Comparison of ENCODE assay signal across 8 mouse cellular contexts in genomic region chr16:22264232-22264961, GRCm38 (mm10). TPM values are rescaled to one million over a fixed set of nuclear protein-coding genes. Genes with fewer than 3 reads are reported as not detected.
DNase-seq lines count a peak whose midpoint lies in the region; ATAC-seq lines count a peak whose summit lies in the region.

No protein-coding gene starts in this region.

- no peak for ATAC-seq in forebrain, embryonic 12.5 days (ENCODE audit: low FRiP score)
- ATAC-seq in stomach, embryonic 15.5 days (ENCODE audit: insufficient read depth, low FRiP score, low read depth): no peak

- WGBS in forebrain, embryonic 12.5 days: 1% methylated on average over 16 of the region's 16 CpGs
- WGBS in macrophage (ENCODE audit: missing documents): 2% methylated on average over 16 of the region's 16 CpGs
- WGBS in stomach, embryonic 15.5 days: under 1% methylated on average over 16 of the region's 16 CpGs

- peak; percentile 20 for DNase-seq in adrenal gland, adult 8-10 months
- DNase-seq in adrenal gland, adult 2 months: no peak
- DNase-seq in ES-CJ7 (ENCODE audit: low read depth, low spot score): peak; percentile 31
- peak; percentile 33 for DNase-seq in kidney, postnatal 14 days
- DNase-seq in left cerebral cortex, adult 9 months (ENCODE audit: low spot score in 2 of 2): no peak

- H3K9ac ChIP-seq in forebrain, embryonic 12.5 days: peak overlapping the region; percentile 98
- peak overlapping the region; percentile 97 for H3K9ac ChIP-seq in stomach, embryonic 15.5 days

- no peaks in the 10 kb centered on the region for H3K36me3 ChIP-seq in forebrain, embryonic 12.5 days (replicated peaks)
- no peaks in the 10 kb centered on the region for H3K36me3 ChIP-seq in macrophage (ENCODE audit: inconsistent target)
- H3K36me3 ChIP-seq in stomach, embryonic 15.5 days: no peaks in the 10 kb centered on the region

- peaks cover 26% of the 10 kb centered on the region for H3K4me1 ChIP-seq in forebrain, embryonic 12.5 days
- peaks cover 13% of the 10 kb centered on the region; the same call in 1 of the 2 replicates for H3K4me1 ChIP-seq in stomach, embryonic 15.5 days

- peak overlapping the region; percentile 98 for H3K27ac ChIP-seq in forebrain, embryonic 12.5 days
- peak overlapping the region; percentile 83 for H3K27ac ChIP-seq in macrophage
- peak overlapping the region; percentile 98 for H3K27ac ChIP-seq in stomach, embryonic 15.5 days

- no peaks in the 10 kb centered on the region for H3K27me3 ChIP-seq in forebrain, embryonic 12.5 days
- no peaks in the 10 kb centered on the region for H3K27me3 ChIP-seq in stomach, embryonic 15.5 days (replicated peaks)

- H3K9me3 ChIP-seq in forebrain, embryonic 12.5 days: no peaks in the 10 kb centered on the region
- no peaks in the 10 kb centered on the region for H3K9me3 ChIP-seq in stomach, embryonic 15.5 days

- H3K4me2 ChIP-seq in forebrain, embryonic 12.5 days: peak overlapping the region; percentile 77
- H3K4me2 ChIP-seq in stomach, embryonic 15.5 days: peak overlapping the region; percentile 59

- H3K79me2 ChIP-seq in macrophage (ENCODE audit: inconsistent target): peaks cover 60% of the 10 kb centered on the region

- peak overlapping the region; percentile 91 for H3K4me3 ChIP-seq in forebrain, embryonic 12.5 days (replicated peaks)
- peak overlapping the region; percentile 93 for H3K4me3 ChIP-seq in macrophage (ENCODE audit: inconsistent target)
- peak overlapping the region; percentile 71 for H3K4me3 ChIP-seq in stomach, embryonic 15.5 days (replicated peaks)

RNA-seq across cellular contexts. Expression of gene Tra2b, which starts 1.4 kb away (rescaled TPM):
- 100 to 1,000 TPM in 1 of 4 experiments, 10 to 100 TPM in 3; 73.5 to 118 (median 95.5) TPM for total RNA-seq in adrenal gland, adult 8-10 months (2022)
- 100 to 1,000 TPM in 1 of 2 experiments, 10 to 100 TPM in 1; 71.0 to 101 TPM for total RNA-seq in adrenal gland, adult 2 months (2021)
- polyA plus RNA-seq in adrenal gland, adult 2 months (2012; rRNA removed): 8.1 and 9.9 TPM in 2 replicates
- polyA plus RNA-seq in forebrain, embryonic 12.5 days (2016; fragmentation: Nextera tagmentation; extraction: Ambion mirVana): 465 and 492 TPM in 2 replicates
- 100 to 1,000 TPM; 310 to 672 (median 457) TPM for total RNA-seq in macrophage (2018; cell fraction: chromatin; rRNA removed)
- total RNA-seq in macrophage (2018; cell fraction: cytosol; rRNA removed): 10 to 100 TPM; 55.0 to 87.1 (median 69.5) TPM
- 100 to 1,000 TPM; 199 to 404 (median 291) TPM for total RNA-seq in macrophage (2018; cell fraction: nucleus; rRNA removed)
- polyA plus RNA-seq in macrophage (2018): 62.7 to 130 TPM (median 116 TPM) in 3 replicates
- polyA plus RNA-seq in stomach, embryonic 15.5 days (2015; fragmentation: Nextera tagmentation; extraction: Ambion mirVana): 320 and 338 TPM in 2 replicates

Comparison
In these comparisons a context has a peak if more than half of its experiments do, and no peak if none do; other contexts are left out.
1. DNase-seq: peak in adrenal gland, adult 8-10 months (single experiment), ES-CJ7 (single experiment) and kidney, postnatal 14 days (single experiment); none in adrenal gland, adult 2 months (single experiment) and left cerebral cortex, adult 9 months (0 of 2).
2. Peak in every context shown above with its lines, with median percentiles within 50 percentile points of each other: H3K27ac ChIP-seq and H3K4me3 ChIP-seq.